Mouse (Mus musculus) B cell, adult (primary cell): Measurements from ENCODE around the gene Cers6. TPM values are rescaled to one million over a fixed set of nuclear protein-coding genes. Genes with fewer than 3 reads are reported as not detected.

Source experiments
- total RNA-seq: library from RNA; stranded (reverse); gene quantifications from 4 replicates; pipeline ENCODE4 v1.2.4, GENCODE M21; 2023; ENCODE audit not compliant: inconsistent age

Cers6 gene
- total RNA-seq: 9.2 to 13.7 TPM (median 12.5 TPM) in 4 replicates

GRCm38 (mm10) chr2:68860904-68861685 lies at the start of gene Cers6:
Cers6 (plus strand) TSS chr2:68861441.

GRCm38 (mm10) chr2:69135661-69136576 lies 274.7 kb downstream of the Cers6 start, which contains the start of gene Nostrin:
Nostrin (plus strand) TSS chr2:69135800.

Other genes starting within 250 kb of the Cers6 start
- gene 4932414N04Rik, start 205.0 kb upstream of the Cers6 start, total RNA-seq: not detected in 4 replicates